Mouse (Mus musculus): Measurements from ENCODE around the gene Galnt18. TPM values are rescaled to one million over a fixed set of nuclear protein-coding genes. Genes with fewer than 3 reads are reported as not detected.

Gene Galnt18
- polyA plus RNA-seq, 1 experiment from 2014 or later: 18.8 TPM

- Histone ChIP-seq H3K9ac (no peak overlapping the region), H3K4me1 (no peaks in the 10 kb centered on the region), H3K27me3 (no peaks in the 10 kb centered on the region), H3K4me2 (replicated peaks) (no peak overlapping the region), H3K27ac (no peak overlapping the region), H3K4me3 (no peak overlapping the region), H3K36me3 (no peaks in the 10 kb centered on the region), H3K9me3 (no peaks in the 10 kb centered on the region)
- ATAC-seq (ENCODE audit: low FRiP score, low read depth): no peak
- WGBS: 88% methylated on average over 8 of the region's 8 CpGs
These were observed 124.8 kb downstream of the Galnt18 start for GRCm38 (mm10) chr7:111655002-111655401.

DNA sequence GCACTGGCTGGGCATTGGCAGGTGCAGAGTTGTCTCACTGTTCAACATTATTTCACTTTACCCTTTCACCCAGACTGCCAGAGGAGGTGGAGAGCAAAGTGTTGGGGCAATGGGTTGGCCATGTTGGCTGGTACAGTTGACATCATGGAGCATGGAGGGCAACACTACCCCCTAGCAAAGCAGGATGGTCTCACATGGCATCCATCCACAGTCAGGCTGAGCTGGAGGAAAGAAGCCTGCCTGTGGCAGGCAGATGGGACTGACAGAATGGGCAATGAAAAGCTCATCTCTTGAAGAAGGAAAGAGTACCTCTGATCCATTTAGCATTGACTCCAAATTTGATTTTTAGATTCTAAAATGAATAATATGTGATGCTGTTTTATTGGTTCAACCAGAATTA, 125.3 kb downstream of the Galnt18 start:
- H3K36me3 ChIP-seq: no peaks in the 10 kb centered on the region
- H3K9ac ChIP-seq: no peak overlapping the region
- ATAC-seq (ENCODE audit: low FRiP score, low read depth): no peak
- H3K4me2 ChIP-seq (replicated peaks): no peak overlapping the region
- no peaks in the 10 kb centered on the region for H3K9me3 ChIP-seq
- no peak overlapping the region for H3K4me3 ChIP-seq
- no peaks in the 10 kb centered on the region for H3K4me1 ChIP-seq
- no peak overlapping the region for H3K27ac ChIP-seq
- no peaks in the 10 kb centered on the region for H3K27me3 ChIP-seq

DNA sequence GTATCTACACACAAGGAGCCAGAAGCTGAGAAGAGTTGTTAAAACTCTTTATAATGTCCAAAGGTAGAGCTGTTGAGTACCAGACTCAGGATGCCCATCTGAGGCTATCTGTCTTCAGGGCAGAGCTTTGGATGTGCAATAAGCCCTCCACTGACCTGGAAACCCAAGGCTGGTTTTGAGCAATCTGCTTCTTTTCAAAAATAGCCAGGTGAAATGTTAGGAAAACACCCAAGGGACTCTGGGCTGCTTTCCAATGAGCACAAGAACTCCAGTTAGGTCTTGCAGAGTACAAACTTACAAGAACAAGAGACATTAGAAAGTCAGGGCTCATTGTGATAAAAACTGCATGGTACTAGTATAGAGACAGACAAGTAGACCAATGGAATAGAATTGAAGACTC, 135.4 kb downstream of the Galnt18 start:
- Histone ChIP-seq H3K27me3 (peaks cover 17% of the 10 kb centered on the region), H3K27ac (no peak overlapping the region), H3K4me2 (replicated peaks) (no peak overlapping the region), H3K9me3 (no peaks in the 10 kb centered on the region), H3K4me1 (no peaks in the 10 kb centered on the region; the same call in 1 of the 2 replicates), H3K9ac (no peak overlapping the region), H3K4me3 (no peak overlapping the region), H3K36me3 (no peaks in the 10 kb centered on the region)
- no peak for ATAC-seq (ENCODE audit: low FRiP score, low read depth)

DNA sequence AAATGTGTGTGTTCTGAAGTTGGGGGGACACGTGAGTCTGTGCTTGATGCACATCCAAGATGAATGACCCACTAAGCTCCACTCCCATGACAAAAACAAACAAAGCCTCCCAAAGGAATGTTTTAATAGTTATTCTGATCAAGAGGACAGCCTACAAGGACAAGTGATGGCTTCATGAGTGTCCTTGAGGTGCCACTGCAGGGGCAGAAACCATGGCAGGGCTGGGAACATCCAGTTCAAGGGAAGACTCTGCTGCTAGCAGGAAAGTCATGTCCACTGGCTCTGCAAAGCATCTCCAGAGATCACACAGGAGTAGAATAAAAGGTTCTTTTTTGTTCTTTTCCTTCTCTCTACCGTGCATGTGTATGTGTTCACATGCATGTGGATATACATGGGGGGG, 140.9 kb downstream of the Galnt18 start:
- WGBS: 75% methylated on average over 2 of the region's 2 CpGs
- ATAC-seq (ENCODE audit: low FRiP score, low read depth): no peak
- Histone ChIP-seq H3K27me3 (peaks cover 27% of the 10 kb centered on the region), H3K27ac (no peak overlapping the region), H3K4me1 (0 out of 2 replicates have a peak, but pooled peaks cover 10% of the 10 kb centered on the region), H3K4me3 (no peak overlapping the region), H3K4me2 (replicated peaks) (no peak overlapping the region), H3K36me3 (no peaks in the 10 kb centered on the region), H3K9me3 (no peaks in the 10 kb centered on the region; the same call in 1 of the 2 replicates), H3K9ac (no peak overlapping the region)

DNA sequence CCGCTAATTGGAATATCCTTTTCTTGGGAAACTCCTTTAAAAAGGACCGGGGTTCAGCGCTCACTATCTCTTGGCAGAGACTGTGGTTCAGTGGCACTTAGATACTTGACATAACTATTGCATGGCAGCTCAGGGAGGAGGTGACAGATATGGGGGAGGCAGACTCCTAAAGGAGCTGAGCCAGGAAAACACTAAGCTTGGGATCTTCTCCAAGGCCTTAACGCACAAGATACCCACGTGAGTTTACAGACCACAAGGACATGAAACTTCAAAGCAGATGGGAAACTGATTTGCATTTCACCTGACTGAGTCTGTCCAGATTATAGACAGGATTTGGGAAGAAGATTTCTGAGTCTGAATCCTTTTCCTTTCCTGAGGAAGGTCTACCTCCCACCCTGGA, 141.3 kb downstream of the Galnt18 start:
- H3K4me3 ChIP-seq: no peak overlapping the region
- ATAC-seq (ENCODE audit: low FRiP score, low read depth): no peak
- no peaks in the 10 kb centered on the region; the same call in 1 of the 2 replicates for H3K9me3 ChIP-seq
- WGBS: 43% methylated on average over 5 of the region's 5 CpGs
- H3K9ac ChIP-seq: no peak overlapping the region
- H3K36me3 ChIP-seq: no peaks in the 10 kb centered on the region
- H3K27ac ChIP-seq: no peak overlapping the region
- H3K4me1 ChIP-seq: 0 out of 2 replicates have a peak, but pooled peaks cover 10% of the 10 kb centered on the region
- no peak overlapping the region for H3K4me2 ChIP-seq (replicated peaks)
- H3K27me3 ChIP-seq: peaks cover 27% of the 10 kb centered on the region

DNA sequence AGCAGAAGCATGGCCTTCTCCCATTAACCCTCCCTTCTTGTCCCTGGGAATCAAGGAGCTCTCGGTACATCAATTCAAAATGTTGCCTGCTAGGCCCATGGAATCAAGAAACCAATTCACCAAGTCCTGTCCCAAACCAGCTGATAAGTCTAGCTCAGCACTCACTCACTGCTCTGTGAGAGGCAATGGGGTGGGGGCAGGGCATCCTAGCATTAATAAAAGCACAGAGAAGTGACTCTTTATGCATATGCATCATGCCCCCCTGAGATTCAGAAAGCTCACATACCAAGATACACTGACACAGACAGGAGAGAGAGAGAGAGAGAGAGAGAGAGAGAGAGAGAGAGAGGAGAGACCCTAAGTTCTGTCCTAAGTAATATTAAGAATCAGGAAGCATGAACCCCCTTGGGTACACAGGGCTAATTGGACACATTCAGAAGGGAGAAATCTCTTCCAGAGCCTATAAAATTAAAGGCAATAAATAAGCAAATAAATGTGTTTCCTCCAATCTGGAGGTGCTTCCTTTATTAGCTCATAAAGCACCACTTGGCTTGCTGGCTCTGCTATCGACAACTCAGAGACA, 141.8 kb downstream of the Galnt18 start:
- H3K27me3 ChIP-seq: peaks cover 24% of the 10 kb centered on the region
- ATAC-seq (ENCODE audit: low FRiP score, low read depth): no peak
- 32% methylated on average over 2 of the region's 2 CpGs for WGBS
- H3K9ac ChIP-seq: no peak overlapping the region
- no peaks in the 10 kb centered on the region; the same call in 1 of the 2 replicates for H3K9me3 ChIP-seq
- no peak overlapping the region for H3K27ac ChIP-seq
- H3K4me2 ChIP-seq (replicated peaks): no peak overlapping the region
- no peak overlapping the region for H3K4me3 ChIP-seq
- no peaks in the 10 kb centered on the region for H3K36me3 ChIP-seq
- H3K4me1 ChIP-seq: 0 out of 2 replicates have a peak, but pooled peaks cover 10% of the 10 kb centered on the region

DNA sequence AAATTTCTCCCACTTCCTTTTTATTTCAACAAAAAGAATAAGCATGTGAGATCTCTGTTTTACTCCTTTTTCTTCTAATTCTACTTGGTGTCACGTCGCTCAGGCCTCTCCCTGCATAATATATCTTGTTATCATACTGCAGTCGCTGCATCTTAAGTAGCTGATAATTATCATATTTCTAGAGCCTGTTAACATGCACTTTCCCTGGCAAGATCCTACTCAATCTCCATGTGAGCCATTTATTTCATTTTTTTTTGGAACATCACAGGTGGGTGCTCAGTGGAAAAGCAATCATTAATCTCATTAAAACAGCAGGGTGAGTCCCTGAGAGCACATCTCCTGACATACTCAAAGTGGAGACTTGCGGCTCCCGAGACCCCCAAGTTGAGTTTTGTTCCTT, 143.3 kb downstream of the Galnt18 start:
- Histone ChIP-seq H3K4me1 (0 out of 2 replicates have a peak, but pooled peaks cover 10% of the 10 kb centered on the region), H3K9ac (no peak overlapping the region), H3K4me2 (replicated peaks) (no peak overlapping the region), H3K27ac (no peak overlapping the region), H3K4me3 (no peak overlapping the region), H3K27me3 (peaks cover 22% of the 10 kb centered on the region), H3K9me3 (no peaks in the 10 kb centered on the region; the same call in 1 of the 2 replicates), H3K36me3 (no peaks in the 10 kb centered on the region)
- ATAC-seq (ENCODE audit: low FRiP score, low read depth): no peak
- WGBS: 91% methylated on average over 5 of the region's 5 CpGs

- Histone ChIP-seq H3K27me3 (no peaks in the 10 kb centered on the region), H3K27ac (no peak overlapping the region), H3K9me3 (no peaks in the 10 kb centered on the region; the same call in 1 of the 2 replicates), H3K4me2 (replicated peaks) (no peak overlapping the region), H3K4me1 (0 out of 2 replicates have a peak, but pooled peaks cover 3% of the 10 kb centered on the region), H3K9ac (no peak overlapping the region), H3K36me3 (no peaks in the 10 kb centered on the region), H3K4me3 (no peak overlapping the region)
- 75% methylated on average over 4 of the region's 4 CpGs for WGBS
- no peak for ATAC-seq (ENCODE audit: low FRiP score, low read depth)
These were observed 148.5 kb downstream of the Galnt18 start for GRCm38 (mm10) chr7:111631265-111631664.

- Histone ChIP-seq H3K27ac (no peak overlapping the region), H3K4me3 (no peak overlapping the region), H3K9ac (no peak overlapping the region), H3K36me3 (no peaks in the 10 kb centered on the region), H3K27me3 (no peaks in the 10 kb centered on the region), H3K4me1 (0 out of 2 replicates have a peak, but pooled peaks cover 3% of the 10 kb centered on the region), H3K4me2 (replicated peaks) (no peak overlapping the region), H3K9me3 (no peaks in the 10 kb centered on the region)
- WGBS: 78% methylated on average over 2 of the region's 2 CpGs
- ATAC-seq (ENCODE audit: low FRiP score, low read depth): no peak
These were observed 153.5 kb downstream of the Galnt18 start for GRCm38 (mm10) chr7:111626232-111626631.

GRCm38 (mm10) chr7:111625736-111626135, 154.0 kb downstream of the Galnt18 start:
- Histone ChIP-seq H3K4me2 (replicated peaks) (no peak overlapping the region), H3K9ac (no peak overlapping the region), H3K27me3 (no peaks in the 10 kb centered on the region), H3K36me3 (no peaks in the 10 kb centered on the region), H3K4me1 (0 out of 2 replicates have a peak, but pooled peaks cover 3% of the 10 kb centered on the region), H3K4me3 (no peak overlapping the region), H3K27ac (no peak overlapping the region), H3K9me3 (no peaks in the 10 kb centered on the region)
- no peak for ATAC-seq (ENCODE audit: low FRiP score, low read depth)
- WGBS: 64% methylated on average over 5 of the region's 5 CpGs

- WGBS: 48% methylated on average over 16 of the region's 16 CpGs
- ATAC-seq (ENCODE audit: low FRiP score, low read depth): no peak; the same call in 1 of the 2 replicates
- Histone ChIP-seq H3K4me3 (no peak overlapping the region), H3K9me3 (no peaks in the 10 kb centered on the region), H3K9ac (no peak overlapping the region), H3K27ac (no peak overlapping the region; the same call in 1 of the 2 replicates), H3K36me3 (no peaks in the 10 kb centered on the region), H3K4me1 (peaks cover 9% of the 10 kb centered on the region), H3K4me2 (replicated peaks) (no peak overlapping the region), H3K27me3 (no peaks in the 10 kb centered on the region)
These were observed 163.4 kb downstream of the Galnt18 start for GRCm38 (mm10) chr7:111616231-111616937.

DNA sequence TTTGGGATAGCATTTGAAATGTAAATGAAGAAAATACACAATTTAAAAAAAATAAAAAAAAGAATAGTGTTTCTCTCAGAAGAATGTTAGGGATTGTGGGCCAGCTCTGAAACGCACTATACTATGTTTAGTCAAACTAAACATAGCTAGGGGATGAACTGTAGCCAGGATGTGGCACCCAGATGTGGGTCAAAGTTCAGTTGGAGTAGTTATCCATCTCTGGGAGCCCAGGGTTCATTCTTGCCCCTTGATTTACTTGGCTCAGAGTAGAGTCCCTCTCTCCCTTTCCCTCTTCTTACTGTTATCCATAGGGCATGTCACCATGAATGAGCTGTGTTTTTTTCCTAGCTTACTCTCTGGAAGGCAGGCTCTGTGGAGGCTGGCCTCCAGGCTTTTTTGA, 165.3 kb downstream of the Galnt18 start:
- ATAC-seq (ENCODE audit: low FRiP score, low read depth): no peak
- Histone ChIP-seq H3K9ac (no peak overlapping the region), H3K4me2 (replicated peaks) (no peak overlapping the region), H3K9me3 (no peaks in the 10 kb centered on the region), H3K27me3 (no peaks in the 10 kb centered on the region), H3K36me3 (no peaks in the 10 kb centered on the region), H3K27ac (no peak overlapping the region), H3K4me1 (peaks cover 9% of the 10 kb centered on the region), H3K4me3 (no peak overlapping the region)
- WGBS: 87% methylated on average over 1 of the region's 1 CpGs
